Mouse (Mus musculus): Measurements from ENCODE around the gene Prl5a1.

The Prl5a1 gene

DNA sequence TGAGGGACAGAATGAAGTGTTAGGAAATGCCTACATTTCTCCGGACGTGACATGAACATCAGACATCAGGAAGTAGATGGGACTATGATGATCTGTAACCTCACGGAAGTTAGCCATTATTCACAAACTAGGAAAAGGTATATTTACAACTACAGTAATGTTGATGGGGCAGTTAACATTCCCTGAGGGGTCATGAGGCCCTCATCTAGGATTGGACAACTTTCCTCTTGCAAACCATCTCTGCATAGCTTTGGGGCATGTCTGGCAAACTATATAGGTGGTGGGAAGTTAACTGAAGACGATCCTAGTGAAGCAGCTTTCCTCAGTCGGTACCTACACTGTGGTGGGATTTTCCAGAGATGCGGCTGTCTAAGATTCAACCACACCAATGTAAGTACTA, at the start of gene Prl5a1:
Gene Prl5a1, plus strand, starts transcription at position 301 of the 400 bp plus-strand sequence.
- no peak for DNase-seq (ENCODE audit: low read depth, low spot score)

DNA sequence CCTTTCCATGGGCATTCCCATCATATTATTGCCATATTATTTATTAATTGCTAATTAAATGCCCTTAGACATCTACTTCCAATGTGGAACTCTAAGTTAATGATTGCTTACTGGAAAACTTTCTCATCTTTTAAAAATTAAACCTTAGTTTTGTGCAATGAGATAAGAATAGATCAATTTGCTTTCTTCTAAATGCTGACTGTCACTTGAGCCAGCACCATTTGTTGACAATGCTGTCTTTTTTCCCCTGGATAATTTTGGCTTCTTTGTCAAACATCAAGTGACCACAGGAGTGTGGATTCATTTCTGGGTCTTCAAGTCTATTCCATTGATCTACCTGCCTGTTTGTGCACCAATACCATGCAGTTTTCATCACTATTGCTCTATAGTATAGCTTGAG, 46.1 kb upstream of the Prl5a1 start:
- no peak for DNase-seq (ENCODE audit: low read depth, low spot score)

DNA sequence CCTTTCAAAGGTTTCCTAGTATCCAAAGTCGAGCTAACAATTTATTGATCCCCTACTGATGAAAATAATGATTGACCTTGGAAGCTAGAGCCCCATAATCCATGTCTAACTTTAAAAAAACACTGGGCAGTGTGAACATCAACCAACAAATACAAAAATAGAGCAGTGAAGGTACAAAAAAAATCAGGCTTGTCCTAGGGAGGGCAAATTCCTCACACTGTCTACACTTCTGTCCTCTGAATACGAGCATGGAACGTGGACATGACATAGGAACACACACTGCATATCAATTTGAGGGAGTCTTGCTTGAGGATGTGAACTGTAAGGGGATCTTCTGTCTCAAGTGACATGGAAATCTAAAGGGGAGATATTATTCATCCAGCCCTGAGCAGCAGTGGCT, 33.7 kb upstream of the Prl5a1 start:
- DNase-seq (ENCODE audit: low read depth, low spot score): no peak

DNA sequence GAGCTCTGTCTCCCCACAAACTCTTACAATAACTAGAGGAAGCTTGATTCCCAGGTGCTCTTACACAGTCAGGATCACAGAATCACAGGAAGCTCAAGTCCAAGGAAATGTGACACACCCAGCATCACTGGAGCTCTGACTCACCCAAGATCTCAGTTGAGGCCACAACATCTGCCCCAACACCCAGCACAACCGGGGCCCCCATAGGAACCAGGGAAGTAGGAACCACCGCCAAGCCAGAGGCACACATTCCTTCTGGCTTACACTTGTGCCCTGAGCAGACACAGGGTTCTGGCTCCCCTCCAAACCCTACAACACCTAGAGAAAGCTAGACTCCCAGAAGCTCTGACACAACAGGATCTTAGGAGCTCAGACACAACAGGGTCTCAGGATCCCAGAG, 9.5 kb upstream of the Prl5a1 start:
- DNase-seq (ENCODE audit: low read depth, low spot score): no peak

DNA sequence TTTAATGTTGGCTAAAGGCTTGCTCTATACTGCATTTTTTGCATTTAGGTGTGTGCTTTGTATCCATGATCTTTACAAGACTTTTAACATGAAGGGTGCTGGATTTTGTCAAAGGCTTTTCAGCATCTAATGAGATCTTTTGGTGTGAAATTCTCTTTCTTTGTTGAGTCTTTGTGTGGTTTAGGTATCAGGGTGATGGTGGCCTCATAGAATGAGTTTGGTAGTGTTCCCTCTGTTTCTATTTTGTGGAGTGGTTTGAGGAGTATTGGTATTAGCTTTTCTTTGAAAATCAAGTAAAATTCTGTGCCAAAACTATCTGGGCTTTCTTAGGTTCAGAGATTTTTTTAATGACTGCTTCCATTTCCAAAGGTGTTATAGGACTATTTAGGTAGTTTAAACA, 6.5 kb upstream of the Prl5a1 start:
- no peak for DNase-seq (ENCODE audit: low read depth, low spot score)
